Mouse (Mus musculus) brain, embryonic 14.5 days (tissue): Measurements from ENCODE around the gene Ntrk3. TPM values are rescaled to one million over a fixed set of nuclear protein-coding genes. Genes with fewer than 3 reads are reported as not detected.

Experiments
- DNase-seq: peaks from one replicate; pipeline ENCODE4 v3.0.0-alpha.2; 2011; ENCODE audit warnings: low read depth
- CTCF ChIP-seq: fragments of 200-500 bp; IDR thresholded peaks from 2 replicates; pipeline ENCODE4 v1.5.1; 2012; ENCODE audit warnings: inconsistent platforms, mild to moderate bottlenecking, moderate library complexity, borderline replicate concordance; ENCODE audit not compliant: insufficient read depth, insufficient read length; ENCODE audit errors: extremely low read depth
- POLR2A ChIP-seq: fragments of 200-500 bp; IDR thresholded peaks from 2 replicates; pipeline ENCODE4 v1.6.1; 2012; ENCODE audit warnings: mild to moderate bottlenecking, inconsistent platforms, borderline replicate concordance; ENCODE audit not compliant: poor library complexity, insufficient read depth, insufficient read length, severe bottlenecking; ENCODE audit errors: extremely low read depth
- polyA plus RNA-seq: library from polyadenylated mRNA; depleted of rRNA; stranded (reverse); fragments of >200 nt; gene quantifications from 2 replicates; pipeline ENCODE4 v1.2.3, GENCODE M21; 2012

Gene Ntrk3
- polyA plus RNA-seq, 1 experiment = 49.7 TPM

GRCm38 (mm10) chr7:78497819-78498218 lies 240.0 kb downstream of the Ntrk3 start:
- DNase-seq = no peak
- no peak for TF ChIP-seq CTCF
- no peak for TF ChIP-seq POLR2A

GRCm38 (mm10) chr7:78493591-78493990 lies 244.2 kb downstream of the Ntrk3 start:
- TF ChIP-seq CTCF (no peak), POLR2A (no peak)
- peak; percentile 59 for DNase-seq

GRCm38 (mm10) chr7:78491176-78491575 lies 246.6 kb downstream of the Ntrk3 start:
- no peak for DNase-seq
- TF ChIP-seq CTCF = no peak

GRCm38 (mm10) chr7:78484290-78484689 lies 253.5 kb downstream of the Ntrk3 start:
- no peak for DNase-seq
- TF ChIP-seq CTCF (no peak), POLR2A (no peak)

GRCm38 (mm10) chr7:78483729-78484128 lies 254.1 kb downstream of the Ntrk3 start:
- no peak for DNase-seq

GRCm38 (mm10) chr7:78483061-78483460 lies 254.8 kb downstream of the Ntrk3 start:
- TF ChIP-seq CTCF (no peak), POLR2A (no peak)
- DNase-seq = peak; percentile 20

More at GRCm38 (mm10) chr7:78483729-78484128, 254.1 kb downstream of the Ntrk3 start:
- no peak for TF ChIP-seq POLR2A
- TF ChIP-seq CTCF = no peak

GRCm38 (mm10) chr7:78478881-78479280 lies 258.9 kb downstream of the Ntrk3 start:
- TF ChIP-seq POLR2A = no peak
- TF ChIP-seq CTCF = no peak
- DNase-seq = peak; percentile 87

- DNase-seq = peak; percentile 36
Measured at GRCm38 (mm10) chr7:78471755-78472154, 266.1 kb downstream of the Ntrk3 start.

GRCm38 (mm10) chr7:78471270-78471669 lies 266.5 kb downstream of the Ntrk3 start:
- no peak for TF ChIP-seq CTCF
- TF ChIP-seq POLR2A = no peak
- DNase-seq = no peak

More at GRCm38 (mm10) chr7:78471755-78472154, 266.1 kb downstream of the Ntrk3 start:
- TF ChIP-seq CTCF (no peak), POLR2A (no peak)

- no peak for DNase-seq
- TF ChIP-seq CTCF (no peak), POLR2A (no peak)
Measured at GRCm38 (mm10) chr7:78462605-78463004, 275.2 kb downstream of the Ntrk3 start.

GRCm38 (mm10) chr7:78459021-78459420 lies 278.8 kb downstream of the Ntrk3 start:
- TF ChIP-seq CTCF (no peak), POLR2A (no peak)
- no peak for DNase-seq

- DNase-seq = no peak
- TF ChIP-seq CTCF (no peak), POLR2A (no peak)
Measured at GRCm38 (mm10) chr7:78451666-78452065, 286.1 kb downstream of the Ntrk3 start.
